Mouse (Mus musculus): Measurements from ENCODE around the gene Phactr2.

The Phactr2 gene

GRCm38 (mm10) chr10:13446791-13447249 is 27.4 kb downstream of the Phactr2 start:
- peak; percentile 97 for DNase-seq

GRCm38 (mm10) chr10:13444257-13444656 is 30.0 kb downstream of the Phactr2 start:
- DNase-seq: peak; percentile 35

- no peak for DNase-seq
Observed at GRCm38 (mm10) chr10:13443647-13444046, 30.6 kb downstream of the Phactr2 start.

GRCm38 (mm10) chr10:13440292-13440691 is 33.9 kb downstream of the Phactr2 start:
- peak; percentile 36 for DNase-seq

- peak; percentile 79 for DNase-seq
Observed at GRCm38 (mm10) chr10:13438118-13438821, 35.9 kb downstream of the Phactr2 start.

GRCm38 (mm10) chr10:13437011-13437410 is 37.2 kb downstream of the Phactr2 start:
- no peak for DNase-seq

- no peak for DNase-seq
Observed at GRCm38 (mm10) chr10:13433016-13433415, 41.2 kb downstream of the Phactr2 start.

- DNase-seq: no peak
Observed at GRCm38 (mm10) chr10:13431641-13432540, 42.3 kb downstream of the Phactr2 start.

- no peak for DNase-seq
Observed at GRCm38 (mm10) chr10:13429766-13430165, 44.4 kb downstream of the Phactr2 start.

- DNase-seq: peak; percentile 27
Observed at GRCm38 (mm10) chr10:13429240-13429639, 45.0 kb downstream of the Phactr2 start.

GRCm38 (mm10) chr10:13428536-13428935 is 45.7 kb downstream of the Phactr2 start:
- DNase-seq: no peak

- DNase-seq: peak; percentile 74
Observed at GRCm38 (mm10) chr10:13427599-13427998, 46.6 kb downstream of the Phactr2 start.

- DNase-seq: no peak
Observed at GRCm38 (mm10) chr10:13425198-13425597, 49.0 kb downstream of the Phactr2 start.

GRCm38 (mm10) chr10:13424508-13424907 is 49.7 kb downstream of the Phactr2 start:
- no peak for DNase-seq

- no peak for DNase-seq
Observed at GRCm38 (mm10) chr10:13424015-13424414, 50.2 kb downstream of the Phactr2 start.

GRCm38 (mm10) chr10:13422121-13422520 is 52.1 kb downstream of the Phactr2 start:
- DNase-seq: no peak

- DNase-seq: no peak
Observed at GRCm38 (mm10) chr10:13419246-13419645, 55.0 kb downstream of the Phactr2 start.

GRCm38 (mm10) chr10:13415489-13416104 is 58.6 kb downstream of the Phactr2 start:
- DNase-seq: no peak

GRCm38 (mm10) chr10:13412202-13412923 is 61.8 kb downstream of the Phactr2 start:
- DNase-seq: no peak

GRCm38 (mm10) chr10:13411056-13411455 is 63.2 kb downstream of the Phactr2 start:
- DNase-seq: no peak

- DNase-seq: no peak
Observed at GRCm38 (mm10) chr10:13401971-13402370, 72.2 kb downstream of the Phactr2 start.

- DNase-seq: no peak
Observed at GRCm38 (mm10) chr10:13395753-13396152, 78.5 kb downstream of the Phactr2 start.

- no peak for DNase-seq
Observed at GRCm38 (mm10) chr10:13394000-13394399, 80.2 kb downstream of the Phactr2 start.

Measured in kidney, adult 11 months (tissue).